Mouse (Mus musculus) midbrain, embryonic 12.5 days (tissue): ENCODE data around the gene Acp2. TPM values are rescaled to one million over a fixed set of nuclear protein-coding genes. Genes with fewer than 3 reads are reported as not detected.
"Not testable (repeated sequence)": the region's sequence is repeated elsewhere in the genome, so short reads cannot be mapped to it uniquely, and the experiment has no call there.

Experiments used
- ATAC-seq: fragments of 200-750 bp; cut with Nextera tagmentation; 2 replicates; pipeline ENCODE4 v1.8.0; 2017; ENCODE audit warnings: low read depth, moderate TSS enrichment, moderate library complexity; ENCODE audit not compliant: low FRiP score
- H3K27ac ChIP-seq: fragments of 300-500 bp; sonication (generic); replicated peaks from 2 replicates; pipeline ENCODE4 v1.5.1; 2016; ENCODE audit warnings: mild to moderate bottlenecking
- H3K27me3 ChIP-seq: fragments of 300-500 bp; sonication (generic); 2 replicates; pipeline ENCODE4 v1.6.1; 2016; ENCODE audit warnings: mild to moderate bottlenecking
- H3K36me3 ChIP-seq: fragments of 300-500 bp; sonication (generic); 2 replicates; pipeline ENCODE4 v1.6.1; 2016
- H3K4me1 ChIP-seq: fragments of 300-500 bp; sonication (generic); 2 replicates; pipeline ENCODE4 v1.6.1; 2016
- H3K4me2 ChIP-seq: fragments of 300-500 bp; sonication (generic); replicated peaks from 2 replicates; pipeline ENCODE4 v1.6.1; 2016; ENCODE audit warnings: mild to moderate bottlenecking, moderate library complexity
- H3K4me3 ChIP-seq: fragments of 300-500 bp; sonication (generic); 2 replicates; pipeline ENCODE4 v1.5.1; 2016; ENCODE audit warnings: mild to moderate bottlenecking
- H3K9ac ChIP-seq: fragments of 300-500 bp; sonication (generic); replicated peaks from 2 replicates; pipeline ENCODE4 v1.6.1; 2016; ENCODE audit warnings: mild to moderate bottlenecking, moderate library complexity
- H3K9me3 ChIP-seq: fragments of 300-500 bp; sonication (generic); 2 replicates; pipeline ENCODE4 v1.6.1; 2016; ENCODE audit warnings: mild to moderate bottlenecking
- WGBS: fragments of 180-500 bp; shearing (Covaris S2); methylation state at CpG from one replicate; pipeline ENCODE4 v1.1.7; 2016; 5-methylcytosine and 5-hydroxymethylcytosine counted together
- polyA plus RNA-seq: library from polyadenylated mRNA; unstranded; fragments of >200 nt; fragmentation: Nextera tagmentation; extraction: Ambion mirVana; gene quantifications from 2 replicates; pipeline ENCODE4 v1.2.1, GENCODE M21; 2016

Gene Acp2
- polyA plus RNA-seq, 1 experiment from 2014 or later = 37.7 TPM

DNA sequence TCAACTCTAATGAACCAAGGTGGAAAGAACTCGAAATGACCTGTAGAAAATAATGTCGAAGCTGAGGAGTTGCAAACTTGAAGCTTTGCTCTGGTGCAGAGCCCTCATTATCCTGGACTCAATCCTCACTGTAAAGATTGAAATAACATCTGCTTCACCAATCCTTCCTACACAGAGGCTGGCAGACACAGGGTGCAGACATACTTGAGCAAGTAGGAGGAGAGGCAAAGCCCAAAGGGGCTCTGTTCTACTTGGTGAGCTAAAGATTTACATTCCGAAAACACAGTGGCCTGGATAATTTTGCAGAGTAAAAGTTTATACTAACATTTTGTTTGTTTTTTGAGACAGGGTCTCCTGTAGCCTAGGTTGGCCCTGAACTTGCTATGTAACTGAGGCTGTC is 3.8 kb upstream of the Acp2 start:
- no peak overlapping the region for H3K9ac ChIP-seq
- H3K4me2 ChIP-seq = no peak overlapping the region
- no peak overlapping the region for H3K27ac ChIP-seq
- 0 out of 2 replicates have a peak, but pooled peaks cover 9% of the 10 kb centered on the region for H3K27me3 ChIP-seq
- H3K36me3 ChIP-seq = no peaks in the 10 kb centered on the region
- no peak for ATAC-seq
- peaks cover 27% of the 10 kb centered on the region for H3K4me1 ChIP-seq
- no peak overlapping the region for H3K4me3 ChIP-seq
- 84% methylated on average over 3 of the region's 3 CpGs for whole genome bisulfite sequencing
- no peaks in the 10 kb centered on the region for H3K9me3 ChIP-seq

DNA sequence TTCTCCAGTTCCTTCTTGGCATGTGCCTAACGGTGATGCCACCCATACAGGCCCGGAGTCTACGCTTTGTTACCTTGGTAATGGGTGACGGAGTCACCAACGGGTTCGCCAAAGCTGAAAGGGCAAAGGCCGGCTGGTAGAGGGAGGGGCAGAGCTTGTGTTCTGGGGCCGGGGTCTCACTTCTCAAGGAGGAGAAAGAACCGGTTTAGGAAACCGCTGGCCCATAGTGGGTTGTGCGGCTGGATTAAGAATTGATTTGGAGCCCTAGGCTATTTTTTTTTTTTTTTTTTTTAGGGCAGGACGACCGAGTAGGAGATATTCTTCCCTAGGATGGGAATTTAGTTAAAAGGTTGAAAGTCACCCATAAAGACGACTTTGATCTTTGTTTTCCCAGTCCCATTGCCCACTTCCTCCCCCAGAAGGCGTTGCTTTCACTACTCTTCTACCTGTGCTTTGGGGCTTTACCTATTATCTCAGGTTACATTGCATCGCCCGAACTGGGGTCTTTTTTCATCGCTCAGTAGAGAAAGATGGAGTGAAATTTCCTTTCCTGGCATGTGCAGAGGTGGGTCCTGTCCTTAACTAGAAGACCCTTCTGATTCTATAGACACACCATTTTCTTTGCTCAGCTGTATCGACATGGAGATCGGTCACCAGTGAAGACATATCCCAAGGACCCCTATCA is 429 bp downstream of the Acp2 start:
- H3K27me3 ChIP-seq = no peaks in the 10 kb centered on the region
- H3K9me3 ChIP-seq = no peaks in the 10 kb centered on the region
- no peak for ATAC-seq
- peak overlapping the region; percentile 92 for H3K27ac ChIP-seq
- H3K4me3 ChIP-seq = peak overlapping the region; percentile 68
- H3K9ac ChIP-seq = peak overlapping the region; percentile 81
- H3K4me1 ChIP-seq = peaks cover 25% of the 10 kb centered on the region
- 15% methylated on average over 20 of the region's 20 CpGs for WGBS
- peak overlapping the region; percentile 69 for H3K4me2 ChIP-seq
- H3K36me3 ChIP-seq = peaks cover 33% of the 10 kb centered on the region

DNA sequence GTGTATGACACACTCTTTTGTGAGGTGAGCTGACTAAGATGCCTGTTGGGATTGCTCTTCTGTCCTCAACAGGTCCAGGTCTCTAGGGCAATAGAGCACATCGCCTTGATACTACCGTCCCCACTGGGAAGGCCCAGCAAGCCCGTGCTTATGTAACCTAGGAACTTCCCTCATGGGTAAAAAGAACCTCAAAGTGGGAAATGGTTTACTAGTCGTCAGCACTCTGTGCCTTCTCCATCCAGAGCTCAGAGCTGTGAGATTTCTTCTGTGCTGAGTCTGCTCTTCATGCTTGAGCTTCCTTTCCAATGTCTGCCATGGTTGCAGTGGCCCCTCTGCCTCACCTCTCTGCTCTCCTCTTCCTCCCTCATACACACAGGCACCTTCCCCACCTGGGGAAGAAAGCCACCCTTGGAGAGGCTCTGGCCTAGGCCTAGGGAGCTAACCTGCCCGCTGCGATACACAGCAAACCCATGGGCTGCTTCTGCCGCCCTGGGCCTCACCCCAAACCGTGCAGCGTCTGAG is 3.6 kb downstream of the Acp2 start:
- Histone ChIP-seq H3K4me2 (no peak overlapping the region), H3K4me3 (no peak overlapping the region), H3K36me3 (peaks cover 63% of the 10 kb centered on the region), H3K27ac (no peak overlapping the region), H3K4me1 (peaks cover 25% of the 10 kb centered on the region), H3K9ac (no peak overlapping the region), H3K9me3 (no peaks in the 10 kb centered on the region), H3K27me3 (no peaks in the 10 kb centered on the region)
- no peak for ATAC-seq
- 94% methylated on average over 9 of the region's 9 CpGs for WGBS

DNA sequence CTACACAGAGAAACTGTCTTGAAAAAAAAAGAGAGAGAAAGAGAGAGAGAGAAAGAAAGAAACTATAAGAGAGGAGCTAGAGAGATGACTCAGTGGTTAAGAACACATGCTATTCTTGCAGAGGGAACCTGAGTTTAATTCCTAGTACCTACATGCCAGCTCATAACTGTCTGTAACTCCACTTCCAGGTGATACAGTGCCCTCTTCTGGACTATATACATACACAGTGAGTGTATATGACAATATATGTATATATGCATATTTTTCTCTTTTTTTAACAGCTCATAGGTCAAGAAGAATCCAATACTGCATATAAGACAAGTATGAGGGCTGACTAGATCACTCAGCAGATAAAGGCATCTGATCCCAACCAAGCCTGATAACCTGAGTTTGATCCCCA is 10.6 kb downstream of the Acp2 start:
- Histone ChIP-seq H3K27me3 (no peaks in the 10 kb centered on the region), H3K9ac (no peak overlapping the region), H3K36me3 (peaks cover 75% of the 10 kb centered on the region), H3K9me3 (no peaks in the 10 kb centered on the region), H3K4me2 (no peak overlapping the region), H3K4me1 (no peaks in the 10 kb centered on the region; the same call in 1 of the 2 replicates), H3K27ac (no peak overlapping the region), H3K4me3 (no peak overlapping the region)
- no peak for ATAC-seq

DNA sequence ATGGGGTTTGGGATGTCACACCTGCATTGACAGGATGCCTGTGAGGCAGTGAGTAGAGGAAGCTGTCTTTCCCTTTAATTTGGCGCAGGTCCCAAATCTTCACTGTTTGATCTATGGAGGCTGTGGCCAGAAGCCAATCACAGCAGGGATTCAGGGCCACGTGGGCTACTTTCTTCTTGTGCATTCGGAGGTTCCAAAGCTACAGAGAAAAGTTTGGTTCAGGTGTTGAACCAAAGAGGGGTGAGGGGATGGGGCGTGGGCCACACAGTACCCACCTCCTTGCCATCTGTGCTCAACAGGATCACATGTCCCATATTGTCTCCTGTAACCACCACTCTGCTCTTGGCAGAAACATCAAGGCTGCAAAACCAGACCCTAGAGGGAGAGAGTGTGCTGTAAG is 14.3 kb downstream of the Acp2 start:
- Histone ChIP-seq H3K9me3 (no peaks in the 10 kb centered on the region), H3K4me3 (no peak overlapping the region), H3K27ac (no peak overlapping the region), H3K27me3 (no peaks in the 10 kb centered on the region), H3K4me1 (no peaks in the 10 kb centered on the region; the same call in 1 of the 2 replicates), H3K4me2 (no peak overlapping the region), H3K36me3 (peaks cover 40% of the 10 kb centered on the region), H3K9ac (no peak overlapping the region)
- WGBS = 78% methylated on average over 4 of the region's 4 CpGs
- no peak for ATAC-seq

DNA sequence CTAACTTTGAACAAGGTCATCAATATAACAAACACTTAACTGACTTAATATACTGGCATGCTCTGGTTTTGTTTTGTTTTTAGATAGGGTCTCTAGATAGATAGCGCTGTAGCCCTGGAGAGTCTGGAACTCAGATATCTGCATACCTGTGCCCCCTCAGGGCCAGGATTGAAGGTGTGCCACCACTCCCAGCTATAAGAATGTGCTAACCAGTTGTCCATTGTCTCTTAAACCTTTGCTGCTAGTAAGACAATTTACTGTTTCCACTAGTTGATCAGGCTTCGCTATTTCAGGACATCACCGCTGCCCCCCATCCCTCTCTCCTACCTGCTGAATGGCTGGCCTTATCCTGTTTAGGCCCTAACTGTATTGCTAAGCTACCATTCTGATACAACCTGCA is 17.8 kb downstream of the Acp2 start:
- 94% methylated on average over 3 of the region's 3 CpGs for WGBS
- no peaks in the 10 kb centered on the region; the same call in 1 of the 2 replicates for H3K4me1 ChIP-seq
- no peak overlapping the region for H3K4me3 ChIP-seq
- peaks cover 16% of the 10 kb centered on the region for H3K36me3 ChIP-seq
- no peak overlapping the region for H3K9ac ChIP-seq
- no peaks in the 10 kb centered on the region for H3K27me3 ChIP-seq
- H3K9me3 ChIP-seq = no peaks in the 10 kb centered on the region
- H3K27ac ChIP-seq = no peak overlapping the region
- no peak for ATAC-seq
- H3K4me2 ChIP-seq = no peak overlapping the region

DNA sequence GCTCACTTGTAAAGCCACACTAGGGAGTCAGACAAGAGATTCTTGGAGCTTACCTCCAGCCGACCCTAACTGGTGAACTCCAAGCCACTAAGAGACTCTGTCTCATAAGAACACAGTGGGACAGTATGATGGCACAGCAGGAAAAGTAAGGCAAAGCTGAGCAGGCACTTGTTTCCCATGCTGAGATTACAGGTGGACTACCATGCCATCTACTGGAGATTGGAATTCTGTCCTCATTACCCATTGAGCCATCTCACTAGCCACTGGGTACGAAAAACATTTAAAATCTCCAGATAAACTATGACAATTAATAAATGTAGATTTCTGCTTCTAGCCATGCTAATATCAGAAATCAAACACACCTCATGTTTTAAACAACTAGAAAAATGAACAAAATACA is 20.9 kb downstream of the Acp2 start:
- no peak overlapping the region for H3K4me3 ChIP-seq
- H3K27ac ChIP-seq = no peak overlapping the region
- no peak overlapping the region for H3K9ac ChIP-seq
- 80% methylated on average over 2 of the region's 2 CpGs for WGBS
- no peaks in the 10 kb centered on the region for H3K4me1 ChIP-seq
- H3K9me3 ChIP-seq = no peaks in the 10 kb centered on the region
- H3K36me3 ChIP-seq = no peaks in the 10 kb centered on the region
- no peaks in the 10 kb centered on the region for H3K27me3 ChIP-seq
- H3K4me2 ChIP-seq = no peak overlapping the region
- no peak for ATAC-seq

DNA sequence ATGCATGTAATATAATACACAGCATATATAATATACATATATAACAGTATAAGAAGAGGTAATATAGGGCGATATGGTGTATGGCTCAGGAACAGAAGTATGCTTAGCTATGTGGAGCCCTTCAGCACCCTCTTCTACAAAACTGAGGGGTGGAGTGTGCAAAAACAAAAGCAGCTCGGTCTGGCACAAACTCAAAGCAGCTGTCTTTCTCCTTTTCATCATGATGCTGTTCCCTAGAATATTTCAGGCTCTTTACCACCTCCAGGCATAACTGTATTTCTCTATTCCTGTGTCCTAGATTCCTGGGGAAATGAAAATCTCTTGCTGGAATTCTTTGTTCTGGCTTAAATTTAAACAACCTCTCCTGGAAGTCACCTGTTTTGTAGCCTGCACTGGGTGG is 27.1 kb downstream of the Acp2 start:
- no peaks in the 10 kb centered on the region for H3K9me3 ChIP-seq
- 85% methylated on average over 2 of the region's 2 CpGs for WGBS
- no peak overlapping the region for H3K9ac ChIP-seq
- H3K27ac ChIP-seq = no peak overlapping the region
- no peaks in the 10 kb centered on the region for H3K27me3 ChIP-seq
- H3K36me3 ChIP-seq = no peaks in the 10 kb centered on the region
- H3K4me3 ChIP-seq = no peak overlapping the region
- H3K4me1 ChIP-seq = no peaks in the 10 kb centered on the region
- no peak overlapping the region for H3K4me2 ChIP-seq
- no peak for ATAC-seq

DNA sequence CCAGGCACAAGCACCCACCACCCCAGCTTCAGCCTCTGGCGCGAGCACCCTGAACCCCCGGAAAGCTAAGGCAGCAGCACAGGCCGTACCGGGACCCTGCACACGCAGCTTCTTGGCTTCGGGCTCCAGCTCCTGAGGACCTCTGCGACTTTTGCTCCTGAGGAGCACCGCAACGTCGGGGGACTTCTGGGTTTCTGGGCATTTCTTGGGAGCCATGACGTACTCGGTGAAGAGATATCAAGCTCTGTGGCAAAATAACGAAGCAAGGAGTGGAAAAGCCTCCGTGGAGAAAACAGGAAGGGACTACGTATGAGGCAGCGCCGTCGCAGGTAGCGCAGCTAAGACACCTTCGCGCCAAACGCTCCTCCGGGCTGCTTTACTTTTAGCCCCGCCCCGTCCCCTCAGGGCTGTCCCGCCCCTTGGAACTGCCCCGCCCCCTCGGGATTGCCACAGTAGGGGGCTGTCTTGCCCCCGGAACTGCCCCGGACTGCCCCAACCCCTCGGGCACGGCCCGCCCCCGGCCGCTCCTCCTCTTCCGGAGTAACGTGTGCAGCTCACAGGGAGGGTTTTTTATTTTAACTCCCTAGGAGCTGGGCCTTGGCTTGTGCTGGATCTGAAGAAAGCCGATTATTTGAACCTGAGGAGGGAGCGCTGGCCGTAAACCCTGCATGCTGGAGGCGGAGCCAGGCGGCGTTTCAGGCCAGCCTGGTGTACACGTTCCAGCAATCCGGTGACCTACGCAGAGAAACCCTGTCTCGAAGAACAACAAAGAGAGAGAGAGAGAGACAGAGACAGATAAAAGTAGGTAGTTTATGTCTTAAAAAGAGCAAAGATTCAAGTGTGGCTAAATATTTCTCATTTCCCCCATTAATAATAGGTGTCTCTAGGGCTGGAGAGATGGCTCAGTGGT is 34.2 kb downstream of the Acp2 start, which contains the start of gene Ddb2:
Gene Ddb2 (minus strand): TSS at position 382 of the 910 bp plus-strand sequence.
- under 1% methylated on average over 48 of the region's 48 CpGs for WGBS

DNA sequence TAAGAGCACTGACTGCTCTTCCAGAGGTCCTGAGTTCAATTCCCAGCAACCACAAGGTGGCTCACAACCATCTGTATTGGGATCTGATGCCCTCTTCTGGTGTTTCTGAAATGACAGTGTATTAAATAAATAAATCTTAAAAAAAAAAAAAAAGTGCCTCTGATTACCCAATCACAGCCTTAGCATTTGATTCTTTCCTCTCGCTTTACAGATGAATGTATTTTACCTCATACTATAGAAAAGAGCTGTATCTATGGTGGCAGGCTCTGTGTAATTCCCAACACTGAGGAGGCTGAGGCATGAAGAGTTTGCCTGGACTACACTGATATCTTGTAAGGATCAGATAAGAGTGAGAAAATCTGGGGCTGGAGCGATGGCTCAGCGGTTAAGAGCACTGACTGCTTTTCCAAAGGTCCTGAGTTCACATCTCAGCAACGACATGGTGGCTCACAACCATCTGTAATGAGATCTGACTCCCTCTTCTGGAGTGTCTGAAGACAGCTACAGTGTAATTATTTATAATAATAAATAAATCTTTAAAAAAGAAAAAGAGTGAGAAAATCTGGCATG is 34.9 kb downstream of the Acp2 start:
- Histone ChIP-seq H3K4me2 (peak overlapping the region; percentile 71), H3K4me3 (peak overlapping the region; percentile 53), H3K9ac (peak overlapping the region; percentile 57; the same call in 1 of the 2 replicates), H3K27ac (peak overlapping the region; percentile 83)
- not testable (repeated sequence) for H3K9me3 ChIP-seq, H3K27me3 ChIP-seq, ATAC-seq, H3K36me3 ChIP-seq, H3K4me1 ChIP-seq
- 31% methylated on average over 4 of the region's 4 CpGs for WGBS

More for the DNA sequence above, 34.2 kb downstream of the Acp2 start, which contains the start of gene Ddb2:
- Histone ChIP-seq H3K27ac (peak within 1 kb of the TSS; percentile 83), H3K4me2 (peak within 1 kb of the TSS; percentile 71), H3K9ac (peak within 1 kb of the TSS; percentile 57), H3K4me1 (peaks cover 3% of the 10 kb centered on the region; the same call in 1 of the 2 replicates), H3K9me3 (no peaks in the 10 kb centered on the region), H3K36me3 (no peaks in the 10 kb centered on the region), H3K27me3 (no peaks in the 10 kb centered on the region), H3K4me3 (peak within 1 kb of the TSS; percentile 53)
- peak; percentile 98 for ATAC-seq

DNA sequence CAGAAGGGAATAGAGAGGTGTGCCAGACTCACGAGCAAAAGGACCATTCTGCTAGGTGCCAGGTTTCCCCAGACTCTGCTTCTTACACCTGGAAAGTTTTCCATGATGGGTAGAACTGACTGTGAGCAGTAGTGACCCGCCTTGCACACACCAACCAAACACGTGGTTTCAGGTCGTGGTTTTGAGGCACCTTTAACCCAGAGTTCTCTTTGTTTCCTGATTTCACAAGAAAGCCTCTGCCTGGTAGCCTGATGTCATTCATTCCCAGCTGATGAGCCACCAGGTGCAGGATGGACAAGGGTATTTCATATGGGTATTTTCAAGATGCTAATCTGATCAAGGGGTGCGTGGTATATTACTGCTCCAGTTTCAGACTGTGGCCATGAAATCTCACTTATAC is 39.9 kb downstream of the Acp2 start:
- no peaks in the 10 kb centered on the region for H3K27me3 ChIP-seq
- no peak for ATAC-seq
- no peak overlapping the region for H3K9ac ChIP-seq
- no peak overlapping the region for H3K4me2 ChIP-seq
- H3K4me3 ChIP-seq = no peak overlapping the region
- peaks cover 3% of the 10 kb centered on the region; the same call in 1 of the 2 replicates for H3K4me1 ChIP-seq
- no peaks in the 10 kb centered on the region for H3K36me3 ChIP-seq
- no peaks in the 10 kb centered on the region for H3K9me3 ChIP-seq
- H3K27ac ChIP-seq = no peak overlapping the region
- WGBS = 74% methylated on average over 5 of the region's 5 CpGs

DNA sequence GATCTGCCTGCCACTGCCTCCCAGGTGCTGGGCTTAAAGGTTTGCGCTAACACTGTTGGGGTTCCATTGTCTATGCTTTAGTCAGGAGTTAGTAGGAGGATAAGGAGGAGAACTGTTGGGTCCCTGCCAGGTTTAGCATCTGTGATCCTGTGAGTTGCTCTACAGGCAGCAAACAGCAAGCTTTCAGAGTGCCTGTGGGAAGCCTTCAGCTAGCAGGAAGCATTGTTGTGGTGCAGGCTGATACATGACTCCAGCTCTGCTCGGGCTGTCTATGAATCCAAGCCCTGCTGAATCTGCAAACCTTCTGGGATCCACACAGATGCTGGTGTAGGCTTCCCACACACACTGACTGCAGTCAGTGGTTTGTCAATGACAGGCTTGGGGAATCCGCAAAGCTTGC is 40.7 kb downstream of the Acp2 start:
- no peak overlapping the region for H3K27ac ChIP-seq
- H3K4me1 ChIP-seq = no peaks in the 10 kb centered on the region
- no peak overlapping the region for H3K9ac ChIP-seq
- H3K4me2 ChIP-seq = no peak overlapping the region
- 53% methylated on average over 3 of the region's 3 CpGs for WGBS
- no peak overlapping the region for H3K4me3 ChIP-seq
- H3K9me3 ChIP-seq = no peaks in the 10 kb centered on the region
- ATAC-seq = no peak
- no peaks in the 10 kb centered on the region for H3K36me3 ChIP-seq
- no peaks in the 10 kb centered on the region for H3K27me3 ChIP-seq
